Mouse (Mus musculus): Measurements from ENCODE around the gene Vinac1. TPM values are rescaled to one million over a fixed set of nuclear protein-coding genes. Genes with fewer than 3 reads are reported as not detected.

The Vinac1 gene
- polyA plus RNA-seq, 1 experiment = 0.36 TPM

- no peak overlapping the region for H3K4me3 ChIP-seq (replicated peaks; ENCODE audit: insufficient read depth, low read depth, low read length)
- TF ChIP-seq CTCF (IDR thresholded peaks at IDR 0.05; ENCODE audit: borderline replicate concordance, insufficient read depth, low read depth, low read length) = no peak
- no peak for TF ChIP-seq POLR2A (IDR thresholded peaks at IDR 0.05; ENCODE audit: borderline replicate concordance, insufficient read depth, low read length)
- no peak overlapping the region for H3K27ac ChIP-seq (ENCODE audit: insufficient read depth, low read length)
- 95% methylated on average over 8 of the region's 8 CpGs for WGBS
- no peaks in the 10 kb centered on the region for H3K4me1 ChIP-seq (ENCODE audit: control insufficient read depth, insufficient read depth, low read length)
- DNase-seq = no peak
- no peaks in the 10 kb centered on the region for H3K27me3 ChIP-seq (ENCODE audit: control insufficient read depth, insufficient read depth, low read length)
Measured at GRCm38 (mm10) chr2:129057256-129057655, 9.3 kb upstream of the Vinac1 start.

- DNase-seq = no peak
- no peaks in the 10 kb centered on the region for H3K27me3 ChIP-seq (ENCODE audit: control insufficient read depth, insufficient read depth, low read length)
- 43% methylated on average over 9 of the region's 9 CpGs for WGBS
- H3K4me1 ChIP-seq (ENCODE audit: control insufficient read depth, insufficient read depth, low read length) = no peaks in the 10 kb centered on the region
- H3K4me3 ChIP-seq (replicated peaks; ENCODE audit: insufficient read depth, low read depth, low read length) = no peak overlapping the region
- no peak overlapping the region for H3K27ac ChIP-seq (ENCODE audit: insufficient read depth, low read length)
- TF ChIP-seq CTCF (IDR thresholded peaks at IDR 0.05; ENCODE audit: borderline replicate concordance, insufficient read depth, low read depth, low read length) = peak; percentile 38; the same call in 1 of the 2 replicates
- TF ChIP-seq POLR2A (IDR thresholded peaks at IDR 0.05; ENCODE audit: borderline replicate concordance, insufficient read depth, low read length) = no peak
Measured at GRCm38 (mm10) chr2:129056597-129056996, 8.6 kb upstream of the Vinac1 start.

GRCm38 (mm10) chr2:129055741-129056140 lies 7.8 kb upstream of the Vinac1 start:
- WGBS = 84% methylated on average over 6 of the region's 6 CpGs
- Histone ChIP-seq H3K4me3 (replicated peaks; ENCODE audit: insufficient read depth, low read depth, low read length) (no peak overlapping the region), H3K27me3 (ENCODE audit: control insufficient read depth, insufficient read depth, low read length) (no peaks in the 10 kb centered on the region), H3K27ac (ENCODE audit: insufficient read depth, low read length) (no peak overlapping the region), H3K4me1 (ENCODE audit: control insufficient read depth, insufficient read depth, low read length) (no peaks in the 10 kb centered on the region)
- TF ChIP-seq CTCF (IDR thresholded peaks at IDR 0.05; ENCODE audit: borderline replicate concordance, insufficient read depth, low read depth, low read length) (no peak), POLR2A (IDR thresholded peaks at IDR 0.05; ENCODE audit: borderline replicate concordance, insufficient read depth, low read length) (no peak)
- no peak for DNase-seq

- 79% methylated on average over 4 of the region's 4 CpGs for WGBS
Measured at GRCm38 (mm10) chr2:129052451-129052983, 4.5 kb upstream of the Vinac1 start.

GRCm38 (mm10) chr2:129046846-129047196 lies 1.2 kb downstream of the Vinac1 start:
- 91% methylated on average over 4 of the region's 4 CpGs for WGBS
- Histone ChIP-seq H3K27ac (ENCODE audit: insufficient read depth, low read length) (no peak overlapping the region), H3K27me3 (ENCODE audit: control insufficient read depth, insufficient read depth, low read length) (no peaks in the 10 kb centered on the region), H3K4me1 (ENCODE audit: control insufficient read depth, insufficient read depth, low read length) (peaks cover 6% of the 10 kb centered on the region; the same call in 1 of the 2 replicates), H3K4me3 (replicated peaks; ENCODE audit: insufficient read depth, low read depth, low read length) (no peak overlapping the region)
- no peak for DNase-seq
- TF ChIP-seq CTCF (IDR thresholded peaks at IDR 0.05; ENCODE audit: borderline replicate concordance, insufficient read depth, low read depth, low read length) (no peak), POLR2A (IDR thresholded peaks at IDR 0.05; ENCODE audit: borderline replicate concordance, insufficient read depth, low read length) (no peak)

More at GRCm38 (mm10) chr2:129052451-129052983, 4.5 kb upstream of the Vinac1 start:
- Histone ChIP-seq H3K27ac (ENCODE audit: insufficient read depth, low read length) (no peak overlapping the region), H3K4me1 (ENCODE audit: control insufficient read depth, insufficient read depth, low read length) (peaks cover 5% of the 10 kb centered on the region; the same call in 1 of the 2 replicates), H3K4me3 (replicated peaks; ENCODE audit: insufficient read depth, low read depth, low read length) (no peak overlapping the region), H3K27me3 (ENCODE audit: control insufficient read depth, insufficient read depth, low read length) (no peaks in the 10 kb centered on the region)
- DNase-seq = no peak
- TF ChIP-seq POLR2A (IDR thresholded peaks at IDR 0.05; ENCODE audit: borderline replicate concordance, insufficient read depth, low read length) (no peak), CTCF (IDR thresholded peaks at IDR 0.05; ENCODE audit: borderline replicate concordance, insufficient read depth, low read depth, low read length) (no peak)

DNA sequence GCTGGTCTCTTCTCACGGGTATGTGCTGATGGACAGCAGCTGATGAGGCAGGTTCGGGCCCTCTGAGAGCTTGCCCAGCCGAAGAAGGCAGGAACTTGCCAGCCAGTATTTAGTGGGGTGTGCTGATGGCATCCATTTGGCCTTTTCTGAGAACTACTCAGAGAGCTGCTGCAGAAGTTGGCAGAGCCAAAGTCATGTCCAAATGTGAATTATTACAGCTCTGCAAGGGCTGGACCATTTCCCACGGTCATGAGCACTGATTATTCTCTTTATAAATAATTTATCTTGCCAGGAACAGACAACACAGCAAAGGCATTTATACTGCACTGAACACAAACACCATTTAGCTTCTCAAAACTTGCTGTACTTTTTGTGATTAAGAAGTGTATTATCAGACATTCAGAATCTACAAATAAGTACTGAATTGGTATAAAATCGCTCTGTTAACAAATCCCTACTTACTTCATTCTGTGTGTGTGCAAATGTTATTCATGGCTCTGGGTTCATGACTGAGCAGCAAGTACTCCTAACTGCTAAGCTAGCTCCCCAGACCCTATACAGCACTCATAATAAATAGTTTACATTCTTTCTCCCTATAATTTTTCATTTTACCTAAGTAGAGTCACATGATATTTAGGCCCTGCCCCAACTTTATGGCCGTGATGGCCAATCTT lies 1.7 kb downstream of the Vinac1 start:
- 50% methylated on average over 6 of the region's 6 CpGs for WGBS
- Histone ChIP-seq H3K27me3 (ENCODE audit: control insufficient read depth, insufficient read depth, low read length) (no peaks in the 10 kb centered on the region), H3K4me3 (replicated peaks; ENCODE audit: insufficient read depth, low read depth, low read length) (no peak overlapping the region), H3K4me1 (ENCODE audit: control insufficient read depth, insufficient read depth, low read length) (peaks cover 6% of the 10 kb centered on the region; the same call in 1 of the 2 replicates), H3K27ac (ENCODE audit: insufficient read depth, low read length) (no peak overlapping the region)
- DNase-seq = no peak
- TF ChIP-seq POLR2A (IDR thresholded peaks at IDR 0.05; ENCODE audit: borderline replicate concordance, insufficient read depth, low read length) = no peak
- no peak for TF ChIP-seq CTCF (IDR thresholded peaks at IDR 0.05; ENCODE audit: borderline replicate concordance, insufficient read depth, low read depth, low read length)

DNA sequence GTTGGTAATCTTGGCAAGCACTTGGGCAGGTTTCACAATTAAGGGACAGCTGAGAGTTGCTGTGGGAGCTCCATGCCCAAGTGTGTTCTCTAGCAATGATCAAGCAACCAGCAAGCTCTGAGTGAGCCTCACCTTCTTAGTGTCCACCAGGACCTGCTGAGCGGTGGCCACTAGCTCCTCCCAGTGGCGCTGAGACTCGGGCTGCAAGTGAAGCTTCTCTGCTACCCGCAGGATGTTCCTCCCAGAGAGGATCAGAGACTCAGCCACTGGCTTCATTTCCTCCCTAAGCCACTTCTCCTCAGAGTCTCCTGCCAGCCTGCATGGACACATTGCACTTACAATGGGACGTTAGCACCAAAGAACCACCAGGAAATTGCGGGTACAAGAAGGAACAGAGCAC lies 7.4 kb downstream of the Vinac1 start:
- H3K27me3 ChIP-seq (ENCODE audit: control insufficient read depth, insufficient read depth, low read length) = no peaks in the 10 kb centered on the region
- no peak overlapping the region for H3K27ac ChIP-seq (ENCODE audit: insufficient read depth, low read length)
- 0 out of 2 replicates have a peak, but pooled peaks have one; percentile 4 for TF ChIP-seq CTCF (IDR thresholded peaks at IDR 0.05; ENCODE audit: borderline replicate concordance, insufficient read depth, low read depth, low read length)
- TF ChIP-seq POLR2A (IDR thresholded peaks at IDR 0.05; ENCODE audit: borderline replicate concordance, insufficient read depth, low read length) = no peak
- no peaks in the 10 kb centered on the region for H3K4me1 ChIP-seq (ENCODE audit: control insufficient read depth, insufficient read depth, low read length)
- H3K4me3 ChIP-seq (replicated peaks; ENCODE audit: insufficient read depth, low read depth, low read length) = no peak overlapping the region
- DNase-seq = no peak
- WGBS = 47% methylated on average over 6 of the region's 6 CpGs

All from cerebellum, adult 2 months (tissue).